Mouse (Mus musculus) megakaryocyte, embryonic 14.5 days (primary cell): ENCODE measurements at regions not wholly inside any gene's neighbourhood (a gene's known extent, or its start where the extent isn't known, plus 50 kb on each side); places are given as distances from the start of the nearest gene placed in this dataset.

ENCODE experiments used
- FLI1 ChIP-seq: IDR thresholded peaks from 2 replicates; pipeline ENCODE4 v1.6.1; 2012; ENCODE audit warnings: low read length, inconsistent platforms, mixed read lengths
- GATA1 ChIP-seq: IDR thresholded peaks from 3 replicates; pipeline ENCODE4 v1.6.1; 2012; ENCODE audit warnings: mixed read lengths, low read length, inconsistent platforms, borderline replicate concordance

DNA sequence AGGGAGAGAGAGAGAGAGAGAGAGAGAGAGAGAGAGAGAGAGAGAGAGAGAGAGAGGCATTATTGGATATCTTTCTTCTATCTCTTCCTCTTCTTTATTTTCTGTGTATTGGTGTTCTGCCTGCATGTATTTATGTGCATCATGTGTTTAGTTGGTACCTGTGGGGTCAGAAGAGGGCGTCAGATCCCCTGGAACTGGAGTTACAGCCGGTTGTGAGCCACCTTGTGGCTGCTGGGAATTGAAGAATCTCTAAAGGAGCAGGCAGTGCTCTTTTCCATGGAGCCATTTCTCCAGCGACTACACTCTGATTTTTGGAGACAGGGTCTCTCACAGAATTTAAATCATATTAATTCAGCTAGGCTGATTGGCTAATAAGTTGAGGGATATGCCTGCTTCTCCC, 72.6 kb upstream of the Casz1 start:
- TF ChIP-seq GATA1 (no peak), FLI1 (no peak)
